Mouse (Mus musculus) Muller cell, postnatal 12 days (primary cell): ENCODE measurements around the gene Strc.
A peak's percentile ranks its signal among the peaks of the same experiment; 100 is the strongest.
"Not testable (repeated sequence)": the region's sequence is repeated elsewhere in the genome, so short reads cannot be mapped to it uniquely, and the experiment has no call there.

ENCODE experiments used
- DNase-seq: peaks from one replicate; pipeline ENCODE4 v3.0.0-alpha.2; 2015; ENCODE audit errors: inconsistent ontology term

Gene Strc

GRCm38 (mm10) chr2:121386961-121387575, at the start of gene Strc:
Strc (minus strand) TSS chr2:121387168.
- not testable (repeated sequence) for DNase-seq

- DNase-seq: no peak
Measured at GRCm38 (mm10) chr2:121434854-121435253, 47.9 kb upstream of the Strc start.

GRCm38 (mm10) chr2:121425890-121426289, 38.9 kb upstream of the Strc start:
- no peak for DNase-seq

GRCm38 (mm10) chr2:121423166-121423565, 36.2 kb upstream of the Strc start:
- DNase-seq: no peak

GRCm38 (mm10) chr2:121418476-121418875, 31.5 kb upstream of the Strc start:
- no peak for DNase-seq

GRCm38 (mm10) chr2:121416356-121416755, 29.4 kb upstream of the Strc start:
- DNase-seq: no peak

GRCm38 (mm10) chr2:121415591-121415990, 28.6 kb upstream of the Strc start:
- DNase-seq: no peak

GRCm38 (mm10) chr2:121415103-121415502, 28.1 kb upstream of the Strc start:
- no peak for DNase-seq

GRCm38 (mm10) chr2:121414139-121414685, 27.2 kb upstream of the Strc start:
- peak; percentile 54 for DNase-seq

- peak; percentile 98 for DNase-seq
Measured at GRCm38 (mm10) chr2:121413387-121414042, 26.5 kb upstream of the Strc start, which contains the start of the genes Pdia3 and Catsper2. Pdia3 (plus strand) TSS chr2:121413775. Catsper2 (minus strand) TSS chr2:121413792.

GRCm38 (mm10) chr2:121412843-121413386, 25.9 kb upstream of the Strc start:
- DNase-seq: no peak

GRCm38 (mm10) chr2:121408160-121408559, 21.2 kb upstream of the Strc start:
- DNase-seq: no peak

GRCm38 (mm10) chr2:121403296-121403695, 16.3 kb upstream of the Strc start:
- DNase-seq: no peak

- peak; percentile 54 for DNase-seq
Measured at GRCm38 (mm10) chr2:121396624-121397023, 9.7 kb upstream of the Strc start.

GRCm38 (mm10) chr2:121374766-121375165, 12.2 kb downstream of the Strc start:
- no peak for DNase-seq

- no peak for DNase-seq
Measured at GRCm38 (mm10) chr2:121372266-121372665, 14.7 kb downstream of the Strc start.

GRCm38 (mm10) chr2:121370921-121371320, 16.0 kb downstream of the Strc start:
- DNase-seq: no peak

- peak; percentile 78 for DNase-seq
Measured at GRCm38 (mm10) chr2:121368831-121369230, 18.1 kb downstream of the Strc start.

- DNase-seq: no peak
Measured at GRCm38 (mm10) chr2:121363656-121364055, 23.3 kb downstream of the Strc start.

GRCm38 (mm10) chr2:121359461-121359860, 27.5 kb downstream of the Strc start:
- DNase-seq: no peak

GRCm38 (mm10) chr2:121358381-121358780, 28.6 kb downstream of the Strc start:
- peak; percentile 49 for DNase-seq

- no peak for DNase-seq
Measured at GRCm38 (mm10) chr2:121357961-121358360, 29.0 kb downstream of the Strc start.

GRCm38 (mm10) chr2:121357494-121357893, 29.5 kb downstream of the Strc start, which contains the start of gene Ckmt1:
Ckmt1 (plus strand) TSS chr2:121357714.
- DNase-seq: no peak
